Mouse (Mus musculus): ENCODE measurements at regions not wholly inside any gene's neighbourhood (a gene's known extent, or its start where the extent isn't known, plus 50 kb on each side); places are given as distances from the start of the nearest gene placed in this dataset.

DNA sequence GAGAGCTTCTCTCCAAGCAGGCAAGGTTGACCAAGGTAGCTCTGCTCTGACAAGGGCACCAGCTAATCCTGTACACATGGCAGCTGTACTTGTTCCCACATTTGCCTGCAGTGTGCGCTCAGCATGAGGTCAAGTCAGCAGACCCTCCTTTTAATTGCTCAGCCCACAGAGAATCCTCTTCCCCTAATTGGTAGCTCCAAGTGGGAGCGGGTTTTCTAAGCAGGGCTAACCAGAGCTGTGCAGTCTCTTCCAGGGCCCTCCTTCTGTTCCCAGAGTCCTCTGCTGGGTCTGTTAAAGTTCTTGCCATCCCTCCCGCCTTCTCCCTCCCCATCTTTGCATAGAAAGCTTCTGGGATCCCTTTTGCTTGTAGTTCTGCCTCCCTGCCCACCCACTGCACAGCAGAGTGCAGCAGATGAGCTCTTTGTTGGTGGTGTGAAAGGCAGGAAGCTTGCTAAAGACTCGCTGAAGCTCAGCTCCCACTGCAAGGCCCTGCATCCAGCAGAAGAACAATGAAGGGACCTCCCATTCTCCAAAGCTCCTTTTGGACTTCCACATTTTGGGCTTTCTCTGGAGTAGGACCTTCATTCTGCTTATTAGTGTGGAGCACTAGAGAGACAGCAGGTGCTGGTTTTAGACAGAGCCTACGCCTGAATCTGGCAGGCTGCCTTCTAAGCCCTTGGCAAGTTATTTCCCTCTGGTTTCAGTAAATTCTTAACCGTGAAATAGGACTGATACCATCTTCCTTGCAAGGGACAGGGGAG is 235.3 kb upstream of the Serp2 start:
- TF ChIP-seq CTCF (IDR thresholded peaks at IDR 0.05): no peak
- no peak for TF ChIP-seq EP300 (IDR thresholded peaks at IDR 0.05)
